Mouse (Mus musculus): Measurements from ENCODE around the gene Mlana. TPM values are rescaled to one million over a fixed set of nuclear protein-coding genes. Genes with fewer than 3 reads are reported as not detected.

Mlana gene
- polyA plus RNA-seq, 1 experiment from 2014 or later: not detected

DNA sequence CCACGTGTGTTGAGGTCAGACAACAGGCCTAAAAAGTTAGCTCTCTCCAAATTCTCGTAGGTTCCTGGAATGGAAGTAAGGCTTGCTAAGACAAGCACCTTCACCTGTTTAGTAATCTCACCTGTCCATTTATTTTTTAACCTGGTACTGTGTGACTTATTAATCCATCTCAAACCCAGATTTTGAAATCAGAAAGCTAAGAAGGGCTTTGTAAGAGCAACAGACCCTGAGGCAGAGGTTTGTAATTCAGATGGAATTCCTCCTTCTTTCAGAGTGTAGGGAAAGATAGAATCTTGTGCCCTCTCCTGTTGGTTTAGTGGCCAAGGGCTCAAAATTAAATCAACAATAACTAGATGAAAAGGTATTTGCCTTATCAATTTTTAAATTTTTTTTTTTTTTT, 26.5 kb upstream of the Mlana start:
- no peak for ATAC-seq

DNA sequence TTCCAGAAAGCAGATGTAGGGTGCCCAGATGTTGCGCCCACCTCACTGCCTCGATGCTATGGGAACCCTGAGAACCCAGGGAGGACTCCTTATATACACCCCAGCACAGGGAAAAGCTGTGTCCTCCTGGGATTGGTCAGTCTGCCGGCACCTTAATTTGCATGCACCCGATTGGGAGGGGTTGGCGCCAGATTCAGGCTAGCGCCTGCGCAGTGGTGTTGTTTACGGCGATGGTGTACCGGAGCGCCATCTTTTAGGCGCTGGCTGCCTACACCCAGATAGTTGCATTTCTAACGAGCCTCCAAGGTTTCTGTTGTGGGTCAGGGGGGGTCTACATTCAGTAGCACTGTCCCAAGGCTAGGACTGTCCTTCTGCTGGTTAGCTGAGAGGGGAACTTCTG, 25.0 kb upstream of the Mlana start:
- WGBS: 93% methylated on average over 13 of the region's 13 CpGs

More for the DNA sequence above, 26.5 kb upstream of the Mlana start:
- Histone ChIP-seq H3K4me2 (ENCODE audit: low read length) (no peak overlapping the region), H3K9ac (replicated peaks; ENCODE audit: low read depth, low read length) (no peak overlapping the region), H3K27me3 (replicated peaks; ENCODE audit: control insufficient read depth, insufficient read depth, low read length) (no peaks in the 10 kb centered on the region), H3K9me3 (ENCODE audit: control insufficient read depth, low read length) (no peaks in the 10 kb centered on the region), H3K4me3 (replicated peaks; ENCODE audit: low read length) (no peak overlapping the region), H3K4me1 (replicated peaks; ENCODE audit: control insufficient read depth, insufficient read depth, low read length) (no peaks in the 10 kb centered on the region), H3K36me3 (ENCODE audit: control insufficient read depth, insufficient read depth) (no peaks in the 10 kb centered on the region), H3K27ac (ENCODE audit: low read length) (no peak overlapping the region)
- WGBS: 81% methylated on average over 2 of the region's 2 CpGs

DNA sequence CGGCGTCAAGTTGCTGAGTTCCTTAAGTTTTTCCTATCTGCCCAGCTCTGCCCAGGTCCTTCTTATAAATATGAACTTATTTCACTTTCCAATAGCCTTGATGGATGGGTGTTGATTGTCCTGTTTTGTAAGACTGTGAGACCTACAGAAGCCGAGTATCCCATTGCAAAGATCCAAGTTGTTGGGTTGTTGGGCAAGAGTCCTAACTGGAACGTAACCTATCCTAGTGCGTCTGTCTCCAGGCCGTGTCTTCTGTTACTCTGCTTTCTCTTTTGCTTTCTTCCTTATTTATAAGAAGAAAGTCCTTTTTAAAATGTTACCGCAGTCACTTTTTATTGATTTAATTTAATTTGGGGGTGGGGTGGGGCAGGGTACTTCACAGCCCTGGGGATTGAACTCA, 22.7 kb upstream of the Mlana start:
- Histone ChIP-seq H3K36me3 (ENCODE audit: control insufficient read depth, insufficient read depth) (no peaks in the 10 kb centered on the region), H3K27ac (ENCODE audit: low read length) (no peak overlapping the region), H3K4me2 (ENCODE audit: low read length) (no peak overlapping the region), H3K4me3 (replicated peaks; ENCODE audit: low read length) (no peak overlapping the region), H3K9ac (replicated peaks; ENCODE audit: low read depth, low read length) (no peak overlapping the region), H3K4me1 (replicated peaks; ENCODE audit: control insufficient read depth, insufficient read depth, low read length) (no peaks in the 10 kb centered on the region), H3K9me3 (ENCODE audit: control insufficient read depth, low read length) (no peaks in the 10 kb centered on the region), H3K27me3 (replicated peaks; ENCODE audit: control insufficient read depth, insufficient read depth, low read length) (no peaks in the 10 kb centered on the region)
- no peak for ATAC-seq
- WGBS: 93% methylated on average over 7 of the region's 7 CpGs

More for the DNA sequence above, 25.0 kb upstream of the Mlana start:
- Histone ChIP-seq H3K36me3 (ENCODE audit: control insufficient read depth, insufficient read depth) (no peaks in the 10 kb centered on the region), H3K4me3 (replicated peaks; ENCODE audit: low read length) (no peak overlapping the region), H3K27ac (ENCODE audit: low read length) (no peak overlapping the region), H3K4me2 (ENCODE audit: low read length) (no peak overlapping the region), H3K9ac (replicated peaks; ENCODE audit: low read depth, low read length) (no peak overlapping the region), H3K27me3 (replicated peaks; ENCODE audit: control insufficient read depth, insufficient read depth, low read length) (no peaks in the 10 kb centered on the region), H3K9me3 (ENCODE audit: control insufficient read depth, low read length) (no peaks in the 10 kb centered on the region), H3K4me1 (replicated peaks; ENCODE audit: control insufficient read depth, insufficient read depth, low read length) (no peaks in the 10 kb centered on the region)
- ATAC-seq: no peak

DNA sequence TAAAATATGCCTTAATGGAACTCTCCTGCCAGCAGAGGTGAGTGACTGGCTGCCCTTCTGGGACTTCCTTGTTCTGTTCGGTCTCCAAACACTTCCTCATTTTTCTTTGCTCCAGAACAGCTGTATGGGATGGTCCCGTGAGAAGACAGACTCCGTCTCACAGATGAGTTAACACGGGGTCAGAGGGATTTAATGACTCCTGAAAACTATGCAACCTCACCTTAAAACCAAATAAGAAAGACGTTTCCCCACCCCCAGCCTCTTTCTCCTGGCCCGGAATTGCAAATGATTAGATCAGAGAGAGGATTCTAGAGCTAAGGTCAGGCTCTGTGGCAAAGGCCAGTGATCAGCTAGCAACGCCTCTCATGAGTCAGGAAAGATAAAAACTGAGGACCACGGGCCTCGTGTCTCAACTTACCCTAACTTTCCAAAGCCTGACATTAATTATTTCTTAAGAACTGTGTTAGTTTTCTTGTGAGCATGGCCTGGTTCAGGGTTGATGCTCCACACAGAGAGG, 22.0 kb upstream of the Mlana start:
- Histone ChIP-seq H3K9ac (replicated peaks; ENCODE audit: low read depth, low read length) (no peak overlapping the region), H3K36me3 (ENCODE audit: control insufficient read depth, insufficient read depth) (no peaks in the 10 kb centered on the region), H3K27me3 (replicated peaks; ENCODE audit: control insufficient read depth, insufficient read depth, low read length) (no peaks in the 10 kb centered on the region), H3K4me3 (replicated peaks; ENCODE audit: low read length) (no peak overlapping the region), H3K27ac (ENCODE audit: low read length) (no peak overlapping the region), H3K9me3 (ENCODE audit: control insufficient read depth, low read length) (no peaks in the 10 kb centered on the region), H3K4me2 (ENCODE audit: low read length) (no peak overlapping the region), H3K4me1 (replicated peaks; ENCODE audit: control insufficient read depth, insufficient read depth, low read length) (no peaks in the 10 kb centered on the region)
- WGBS: 81% methylated on average over 9 of the region's 9 CpGs
- no peak for ATAC-seq

DNA sequence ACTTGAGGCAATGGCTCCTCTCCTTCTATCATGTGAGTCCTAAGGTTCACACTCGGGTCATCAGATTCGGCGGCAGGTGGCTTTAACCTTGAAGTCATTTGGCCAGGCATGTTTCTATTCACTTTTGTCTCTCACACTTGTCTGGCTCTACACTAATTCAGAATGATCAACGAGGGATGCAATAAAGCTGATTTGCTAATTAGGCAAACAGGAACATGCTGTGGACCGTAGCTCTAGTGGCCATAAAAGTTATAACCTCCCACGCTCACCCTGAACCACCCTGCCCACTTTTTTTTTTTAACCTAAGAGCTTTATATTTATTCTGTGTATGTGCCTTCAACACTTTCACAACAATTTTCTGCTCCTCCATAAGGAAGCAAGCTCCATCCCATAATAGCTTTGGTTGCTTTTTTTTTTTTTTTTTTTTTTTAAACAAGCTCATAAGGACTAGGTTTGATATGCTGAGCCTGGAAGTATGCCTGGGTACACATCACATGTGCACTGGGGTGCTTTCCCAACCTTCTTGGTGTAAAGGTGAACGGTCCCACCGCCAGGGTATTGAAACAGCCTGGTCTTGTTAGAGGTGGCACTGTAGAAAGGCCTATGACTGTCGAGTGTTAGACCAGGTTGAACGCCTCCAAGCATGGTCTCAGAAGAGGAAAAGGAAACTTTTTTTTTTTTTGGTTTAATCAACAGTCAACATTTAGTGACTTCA, 21.0 kb upstream of the Mlana start:
- Histone ChIP-seq H3K9me3 (ENCODE audit: control insufficient read depth, low read length) (no peaks in the 10 kb centered on the region), H3K9ac (replicated peaks; ENCODE audit: low read depth, low read length) (no peak overlapping the region), H3K36me3 (ENCODE audit: control insufficient read depth, insufficient read depth) (no peaks in the 10 kb centered on the region), H3K4me1 (replicated peaks; ENCODE audit: control insufficient read depth, insufficient read depth, low read length) (no peaks in the 10 kb centered on the region), H3K4me3 (replicated peaks; ENCODE audit: low read length) (no peak overlapping the region), H3K4me2 (ENCODE audit: low read length) (no peak overlapping the region), H3K27ac (ENCODE audit: low read length) (no peak overlapping the region), H3K27me3 (replicated peaks; ENCODE audit: control insufficient read depth, insufficient read depth, low read length) (no peaks in the 10 kb centered on the region)
- WGBS: 75% methylated on average over 10 of the region's 10 CpGs
- no peak for ATAC-seq

DNA sequence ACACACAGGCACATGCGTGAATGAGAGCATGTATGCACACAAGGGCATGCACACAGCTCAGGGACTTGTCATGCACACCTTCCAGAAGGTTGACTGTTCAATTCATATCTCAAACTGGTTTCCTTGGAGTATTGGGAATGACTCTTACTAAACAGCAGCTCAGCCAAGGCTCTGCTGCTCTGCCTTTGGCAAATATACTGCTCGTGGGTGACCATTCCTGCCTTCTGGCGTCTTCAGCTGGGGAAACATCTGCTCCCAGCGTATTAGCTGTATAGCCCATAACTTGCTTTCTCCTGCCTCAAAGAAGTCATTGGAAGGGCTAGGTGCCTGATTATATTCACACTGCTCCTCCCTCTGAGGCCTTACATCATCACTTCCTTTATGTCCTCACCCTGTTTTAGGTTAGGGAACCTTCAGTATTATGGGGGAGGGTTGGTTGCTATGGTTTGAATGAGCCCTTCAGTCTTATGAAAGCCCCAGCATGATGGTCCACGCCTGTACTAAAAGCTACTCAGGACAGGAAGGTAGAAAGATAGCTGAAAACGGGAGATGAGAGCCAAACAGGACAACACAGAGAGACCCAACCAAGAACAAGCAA, 19.3 kb upstream of the Mlana start:
- H3K4me1 ChIP-seq (replicated peaks; ENCODE audit: control insufficient read depth, insufficient read depth, low read length): no peaks in the 10 kb centered on the region
- no peak overlapping the region for H3K4me2 ChIP-seq (ENCODE audit: low read length)
- WGBS: 84% methylated on average over 6 of the region's 6 CpGs
- no peak for ATAC-seq
- H3K9ac ChIP-seq (replicated peaks; ENCODE audit: low read depth, low read length): no peak overlapping the region
- H3K4me3 ChIP-seq (replicated peaks; ENCODE audit: low read length): no peak overlapping the region
- H3K9me3 ChIP-seq (ENCODE audit: control insufficient read depth, low read length): no peaks in the 10 kb centered on the region
- no peaks in the 10 kb centered on the region for H3K36me3 ChIP-seq (ENCODE audit: control insufficient read depth, insufficient read depth)
- H3K27me3 ChIP-seq (replicated peaks; ENCODE audit: control insufficient read depth, insufficient read depth, low read length): no peaks in the 10 kb centered on the region
- H3K27ac ChIP-seq (ENCODE audit: low read length): no peak overlapping the region

DNA sequence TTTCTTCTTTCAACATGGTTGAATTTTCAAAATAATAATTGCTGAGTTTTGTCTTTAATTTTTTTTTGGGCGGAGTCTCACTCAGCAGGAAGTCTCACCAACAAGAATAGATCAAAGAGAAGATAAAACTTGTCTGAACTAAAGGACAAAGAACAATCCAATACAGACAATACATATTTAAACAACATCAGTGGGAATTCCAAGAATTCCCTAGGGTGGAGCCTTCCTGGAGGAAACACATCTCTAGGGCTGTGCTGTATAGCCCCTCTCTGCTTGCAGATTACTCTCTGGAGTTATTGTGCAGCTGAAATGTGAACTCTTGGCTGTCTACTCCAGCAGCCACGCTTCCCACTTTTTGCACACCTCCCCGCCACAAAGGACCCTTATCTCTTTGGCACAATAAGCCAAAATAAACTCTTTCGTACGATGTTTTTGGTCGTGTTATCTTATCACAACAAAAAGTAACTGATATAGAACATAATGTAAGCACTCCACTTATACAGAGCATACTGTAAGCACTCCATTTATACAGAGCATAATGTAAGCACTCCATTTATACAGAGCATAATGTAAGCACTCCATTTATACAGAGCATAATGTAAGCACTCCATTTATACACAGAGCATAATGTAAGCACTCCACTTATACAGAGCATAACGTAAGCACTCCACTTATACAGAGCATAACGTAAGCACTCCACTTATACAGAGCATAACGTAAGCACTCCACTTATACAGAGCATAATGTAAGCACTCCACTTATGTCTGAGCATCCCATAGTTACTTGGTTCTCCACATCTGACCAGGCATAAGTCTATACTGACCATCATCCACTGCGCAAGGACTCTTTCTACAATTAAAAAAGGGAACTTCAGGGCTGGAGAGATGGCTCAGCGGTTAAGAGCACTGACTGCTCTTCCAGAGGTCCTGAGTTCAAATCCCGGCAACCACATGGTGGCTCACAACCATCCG, 17.2 kb upstream of the Mlana start:
- no peak for ATAC-seq
- Histone ChIP-seq H3K4me3 (replicated peaks; ENCODE audit: low read length) (no peak overlapping the region), H3K27me3 (replicated peaks; ENCODE audit: control insufficient read depth, insufficient read depth, low read length) (no peaks in the 10 kb centered on the region), H3K4me1 (replicated peaks; ENCODE audit: control insufficient read depth, insufficient read depth, low read length) (no peaks in the 10 kb centered on the region), H3K36me3 (ENCODE audit: control insufficient read depth, insufficient read depth) (no peaks in the 10 kb centered on the region), H3K9ac (replicated peaks; ENCODE audit: low read depth, low read length) (no peak overlapping the region), H3K27ac (ENCODE audit: low read length) (no peak overlapping the region), H3K9me3 (ENCODE audit: control insufficient read depth, low read length) (no peaks in the 10 kb centered on the region; the same call in 1 of the 2 replicates), H3K4me2 (ENCODE audit: low read length) (no peak overlapping the region)
- WGBS: 81% methylated on average over 13 of the region's 13 CpGs

DNA sequence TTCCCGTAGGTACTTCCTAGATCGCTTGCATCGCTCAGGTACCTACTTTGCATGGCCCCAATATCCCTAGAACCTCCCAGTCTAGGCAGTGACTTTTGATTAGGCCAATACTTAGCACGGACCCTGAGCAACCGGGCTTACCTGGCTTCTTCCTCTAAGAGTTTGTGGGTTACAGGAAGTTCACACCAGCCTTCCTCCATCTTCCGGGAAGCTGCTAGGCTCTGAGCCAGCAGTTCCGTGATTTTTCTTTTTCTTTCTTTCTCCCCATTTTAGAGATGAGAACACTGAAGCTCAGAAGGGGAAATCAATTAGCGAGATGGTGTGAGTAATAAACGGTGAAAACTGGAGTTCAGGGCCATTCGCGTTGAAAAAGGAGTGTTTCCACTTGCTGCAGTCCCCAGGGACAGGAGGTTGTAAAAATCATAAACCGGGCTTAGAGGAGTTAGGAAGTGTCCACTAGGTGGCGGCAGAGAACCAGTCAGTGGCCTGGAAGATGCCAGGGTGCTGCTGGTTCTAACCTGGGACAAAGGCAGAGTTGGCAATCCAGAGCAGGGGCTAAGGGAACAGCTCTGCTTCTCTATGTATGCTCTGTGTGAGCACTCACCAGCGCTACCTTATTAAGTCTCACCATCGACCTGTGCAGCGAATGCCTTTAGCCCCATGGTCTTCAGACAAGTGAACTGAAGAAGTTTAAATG, 13.6 kb upstream of the Mlana start:
- Histone ChIP-seq H3K9ac (replicated peaks; ENCODE audit: low read depth, low read length) (no peak overlapping the region), H3K27me3 (replicated peaks; ENCODE audit: control insufficient read depth, insufficient read depth, low read length) (no peaks in the 10 kb centered on the region), H3K4me3 (replicated peaks; ENCODE audit: low read length) (no peak overlapping the region), H3K36me3 (ENCODE audit: control insufficient read depth, insufficient read depth) (no peaks in the 10 kb centered on the region), H3K27ac (ENCODE audit: low read length) (no peak overlapping the region), H3K4me2 (ENCODE audit: low read length) (no peak overlapping the region), H3K9me3 (ENCODE audit: control insufficient read depth, low read length) (no peaks in the 10 kb centered on the region; the same call in 1 of the 2 replicates), H3K4me1 (replicated peaks; ENCODE audit: control insufficient read depth, insufficient read depth, low read length) (no peaks in the 10 kb centered on the region)
- WGBS: 53% methylated on average over 16 of the region's 16 CpGs
- ATAC-seq: peak; percentile 79

All from forebrain, embryonic 16.5 days (tissue).